Mouse (Mus musculus) heart, adult 2 months (tissue): ENCODE measurements at regions not wholly inside any gene's neighbourhood (a gene's known extent, or its start where the extent isn't known, plus 50 kb on each side); places are given as distances from the start of the nearest gene placed in this dataset.

Experiments
- EP300 ChIP-seq: fragments of 200-500 bp; IDR thresholded peaks from 2 replicates; pipeline ENCODE4 v1.6.1; 2011; ENCODE audit warnings: low read depth, low read length, control low read depth; ENCODE audit not compliant: insufficient read depth
- POLR2A ChIP-seq: fragments of 200-500 bp; IDR thresholded peaks from 2 replicates; pipeline ENCODE4 v1.6.1; 2011; ENCODE audit warnings: mild to moderate bottlenecking, low read depth, low read length, control low read depth; ENCODE audit not compliant: insufficient read depth

DNA sequence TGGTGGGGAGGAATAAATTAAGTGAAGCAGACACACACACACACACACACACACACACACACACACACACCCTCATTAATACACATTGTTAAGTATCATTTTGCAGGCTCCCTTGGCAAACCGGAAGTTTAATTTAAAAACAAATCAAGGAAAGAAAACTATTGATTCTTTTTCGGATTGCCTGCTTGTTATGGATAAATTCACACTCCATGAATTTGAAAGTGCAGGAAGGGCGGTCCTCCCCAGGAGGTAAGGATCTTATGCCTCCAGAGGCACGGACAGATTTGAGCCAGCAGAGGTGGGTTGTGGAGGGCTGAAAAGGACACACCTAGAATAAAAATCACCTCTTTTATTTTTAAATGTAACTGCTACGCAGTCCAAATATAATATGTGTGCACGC, 156.2 kb upstream of the Gm15217 start:
- no peak for TF ChIP-seq POLR2A
- TF ChIP-seq EP300 = no peak
